ENCODE assay signal across 19 mouse cellular contexts in the genomic region with DNA sequence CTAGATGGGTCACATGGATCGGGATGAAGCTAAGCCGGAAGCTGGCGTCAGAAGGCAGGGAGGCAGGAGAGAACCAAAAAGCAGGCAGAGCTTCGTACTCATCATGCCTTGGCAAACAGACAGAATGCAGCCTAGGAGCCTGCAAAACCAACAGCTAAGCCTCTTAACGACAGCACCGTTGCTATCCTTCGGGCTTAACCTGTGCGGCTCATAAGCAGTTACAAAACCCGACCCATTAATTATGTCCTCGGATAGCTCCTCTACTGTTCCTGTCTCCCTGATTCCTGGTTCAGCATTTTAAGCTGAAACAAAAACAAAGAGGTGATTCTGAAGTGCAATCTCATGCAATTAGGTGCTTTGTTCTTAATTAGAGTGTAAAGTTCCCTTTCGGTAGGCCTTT. TPM values are rescaled to one million over a fixed set of nuclear protein-coding genes. Genes with fewer than 3 reads are reported as not detected.
A peak's percentile ranks its signal among the peaks of the same experiment; 100 is the strongest.
DNase-seq lines count a peak whose midpoint lies in the region; ATAC-seq and TF ChIP-seq lines count a peak whose summit lies in the region.
"Had no signal": no experiment of that assay in that cellular context is flagged by ENCODE, and none has a peak within 500 bp of the region (broad histone marks: within the 10 kb centered on the region; RNA-seq: fewer than 3 reads in every experiment).

No protein-coding gene starts in this region.

- no peak for TF ChIP-seq CTCF in liver, embryonic 14.5 days (IDR thresholded peaks at IDR 0.05; ENCODE audit: low read depth)
- no peak for TF ChIP-seq CTCF in midbrain, postnatal 0 days (IDR thresholded peaks at IDR 0.05)

- no peak overlapping the region for H3K4me2 ChIP-seq in liver, embryonic 14.5 days (ENCODE audit: low read depth)
- H3K4me2 ChIP-seq in midbrain, postnatal 0 days (ENCODE audit: low read depth, low read length, poor library complexity, severe bottlenecking) = no peak overlapping the region
- H3K4me2 ChIP-seq in heart, embryonic 11.5 days = no peak overlapping the region
- H3K4me2 ChIP-seq: neural tube, embryonic 12.5 days had no signal

- ATAC-seq in liver, embryonic 14.5 days (ENCODE audit: insufficient read depth) = no peak
- ATAC-seq in midbrain, postnatal 0 days (ENCODE audit: low FRiP score) = no peak
- ATAC-seq in heart, embryonic 11.5 days (replicated peaks; ENCODE audit: insufficient number of reproducible peaks, low FRiP score, low TSS enrichment) = no peak
- ATAC-seq: hindbrain, embryonic 16.5 days had no signal

- WGBS in liver, embryonic 14.5 days (ENCODE audit: insufficient replicate concordance) = 86% methylated on average over 11 of the region's 11 CpGs
- WGBS in forebrain, embryonic 10.5 days = 54% methylated on average over 11 of the region's 11 CpGs
- WGBS in midbrain, postnatal 0 days = 49% methylated on average over 11 of the region's 11 CpGs
- 83% methylated on average over 11 of the region's 11 CpGs for WGBS in heart, embryonic 11.5 days (ENCODE audit: insufficient replicate concordance)

- H3K27ac ChIP-seq in liver, embryonic 14.5 days = 0 out of 2 replicates have a peak overlapping the region, but pooled peaks have one; percentile 6
- 0 out of 2 replicates have a peak overlapping the region, but pooled peaks have one; percentile 3 for H3K27ac ChIP-seq in forebrain, embryonic 10.5 days
- H3K27ac ChIP-seq in midbrain, postnatal 0 days (ENCODE audit: low read depth, low read length) = no peak overlapping the region
- no peak overlapping the region for H3K27ac ChIP-seq in heart, embryonic 11.5 days (ENCODE audit: low read depth, low read length)
- H3K27ac ChIP-seq: neural tube, embryonic 12.5 days had no signal

- no peaks in the 10 kb centered on the region for H3K36me3 ChIP-seq in liver, embryonic 14.5 days (replicated peaks; ENCODE audit: control insufficient read depth, insufficient read depth, low read depth)
- no peaks in the 10 kb centered on the region for H3K36me3 ChIP-seq in forebrain, embryonic 10.5 days (replicated peaks)
- H3K36me3 ChIP-seq in midbrain, postnatal 0 days (ENCODE audit: insufficient read depth, low read length) = no peaks in the 10 kb centered on the region
- no peaks in the 10 kb centered on the region for H3K36me3 ChIP-seq in heart, embryonic 11.5 days (ENCODE audit: control insufficient read depth, insufficient read depth, low read length)
- H3K36me3 ChIP-seq: neural tube, embryonic 12.5 days had no signal

- peak; percentile 7 for DNase-seq in heart, adult 11 months
- DNase-seq in heart, adult 18-20 months = no peak
- no peak for DNase-seq in liver, embryonic 14.5 days (ENCODE audit: low read depth in 3 of 3, low spot score in 3 of 3)
- no peak for DNase-seq in liver
- DNase-seq in forebrain, embryonic 10.5 days (ENCODE audit: extremely low spot score, low spot score) = no peak
- peak; percentile 47 for DNase-seq in midbrain, postnatal 0 days (ENCODE audit: low spot score)
- DNase-seq in kidney, postnatal 25 days = no peak
- DNase-seq: adrenal gland, adult 2 months; B cell, adult 2 months; cerebellum, adult 8-10 months; heart, postnatal 10 days; kidney, adult 9 months; left cerebral cortex, postnatal 4 days; lung, postnatal 36 days; right cerebral cortex, adult 18-20 months; thymus, adult 2 months had no signal

- H3K9ac ChIP-seq in liver, embryonic 14.5 days (replicated peaks) = no peak overlapping the region
- H3K9ac ChIP-seq in midbrain, postnatal 0 days (replicated peaks; ENCODE audit: low read length, poor library complexity, severe bottlenecking) = no peak overlapping the region
- no peak overlapping the region for H3K9ac ChIP-seq in heart, embryonic 11.5 days (ENCODE audit: low read depth, low read length)
- H3K9ac ChIP-seq: neural tube, embryonic 12.5 days had no signal

- no peak for TF ChIP-seq EP300 in liver, embryonic 14.5 days (IDR thresholded peaks at IDR 0.05; ENCODE audit: low read depth)

- peaks cover 49 to 60% of the 10 kb centered on the region in 2 experiments for H3K4me1 ChIP-seq in liver, embryonic 14.5 days (replicated peaks; ENCODE audit: control insufficient read depth in 2 of 2, insufficient read depth in 2 of 2, low read length in 1 of 2)
- peaks cover 24% of the 10 kb centered on the region for H3K4me1 ChIP-seq in forebrain, embryonic 10.5 days
- H3K4me1 ChIP-seq in midbrain, postnatal 0 days (ENCODE audit: insufficient read depth, low read length) = no peaks in the 10 kb centered on the region
- peaks cover 3% of the 10 kb centered on the region; the same call in 1 of the 2 replicates for H3K4me1 ChIP-seq in heart, embryonic 11.5 days (ENCODE audit: control insufficient read depth, insufficient read depth, low read length)
- H3K4me1 ChIP-seq: neural tube, embryonic 12.5 days had no signal

- H3K9me3 ChIP-seq in liver, embryonic 14.5 days (ENCODE audit: control insufficient read depth, low read length) = no peaks in the 10 kb centered on the region
- H3K9me3 ChIP-seq in forebrain, embryonic 10.5 days = no peaks in the 10 kb centered on the region
- no peaks in the 10 kb centered on the region for H3K9me3 ChIP-seq in midbrain, postnatal 0 days (ENCODE audit: low read length)
- no peaks in the 10 kb centered on the region for H3K9me3 ChIP-seq in heart, embryonic 11.5 days (replicated peaks; ENCODE audit: control insufficient read depth, low read length)
- H3K9me3 ChIP-seq: neural tube, embryonic 12.5 days had no signal

- no peak overlapping the region for H3K4me3 ChIP-seq in liver, embryonic 14.5 days (ENCODE audit: insufficient read depth in 1 of 2, low read depth in 2 of 2, low read length in 2 of 2)
- H3K4me3 ChIP-seq in forebrain, embryonic 10.5 days = no peak overlapping the region
- no peak overlapping the region for H3K4me3 ChIP-seq in midbrain, postnatal 0 days (ENCODE audit: low read depth, low read length)
- no peak overlapping the region for H3K4me3 ChIP-seq in heart, embryonic 11.5 days (ENCODE audit: low read depth, low read length)
- H3K4me3 ChIP-seq: neural tube, embryonic 12.5 days had no signal

- H3K27me3 ChIP-seq in liver, embryonic 14.5 days (ENCODE audit: control insufficient read depth, insufficient read depth, low read length) = no peaks in the 10 kb centered on the region
- H3K27me3 ChIP-seq in forebrain, embryonic 10.5 days (ENCODE audit: poor library complexity, severe bottlenecking) = no peaks in the 10 kb centered on the region
- no peaks in the 10 kb centered on the region for H3K27me3 ChIP-seq in midbrain, postnatal 0 days (ENCODE audit: insufficient read depth, low read length)
- no peaks in the 10 kb centered on the region for H3K27me3 ChIP-seq in heart, embryonic 11.5 days (ENCODE audit: control insufficient read depth, insufficient read depth, low read length)
- H3K27me3 ChIP-seq: neural tube, embryonic 12.5 days had no signal

RNA-seq across cellular contexts. Expression of gene Bmp2k, which starts 43.4 kb away (rescaled TPM):
- 1 to 10 TPM; 6.7 to 7.0 TPM for total RNA-seq in heart, adult 18-20 months (2021)
- 10.6 and 14.0 TPM in 2 replicates for polyA plus RNA-seq in liver, embryonic 14.5 days (2012; rRNA removed)
- 30.2 and 34.3 TPM in 2 replicates for polyA plus RNA-seq in liver, embryonic 14.5 days (2014; fragmentation: Nextera tagmentation; extraction: Ambion mirVana)
- polyA plus RNA-seq in forebrain, embryonic 10.5 days (2016; fragmentation: Nextera tagmentation; extraction: Ambion mirVana) = 8.7 and 8.8 TPM in 2 replicates
- 19.4 and 20.8 TPM in 2 replicates for total RNA-seq in midbrain, postnatal 0 days (2014; rRNA removed)
- polyA plus RNA-seq in midbrain, postnatal 0 days (2015; fragmentation: Nextera tagmentation; extraction: Ambion mirVana) = 8.5 and 9.5 TPM in 2 replicates
- 10.0 and 12.7 TPM in 2 replicates for polyA plus RNA-seq in heart, embryonic 11.5 days (2014; fragmentation: Nextera tagmentation; extraction: Ambion mirVana)

Comparison
In these comparisons a context has a peak if more than half of its experiments do, and no peak if none do; other contexts are left out.
1. DNase-seq: peak in heart, adult 11 months (single experiment) and midbrain, postnatal 0 days (single experiment); none in heart, adult 18-20 months (0 of 2), liver, embryonic 14.5 days (0 of 3), liver (single experiment), forebrain, embryonic 10.5 days (single experiment) and kidney, postnatal 25 days (0 of 2).
2. H3K27ac ChIP-seq: peak in liver, embryonic 14.5 days (single experiment) and forebrain, embryonic 10.5 days (single experiment); none in midbrain, postnatal 0 days (single experiment) and heart, embryonic 11.5 days (single experiment).